Mouse (Mus musculus): ENCODE data around the gene Adk.
"Not testable (repeated sequence)": the region's sequence is repeated elsewhere in the genome, so short reads cannot be mapped to it uniquely, and the experiment has no call there.

Gene Adk

DNA sequence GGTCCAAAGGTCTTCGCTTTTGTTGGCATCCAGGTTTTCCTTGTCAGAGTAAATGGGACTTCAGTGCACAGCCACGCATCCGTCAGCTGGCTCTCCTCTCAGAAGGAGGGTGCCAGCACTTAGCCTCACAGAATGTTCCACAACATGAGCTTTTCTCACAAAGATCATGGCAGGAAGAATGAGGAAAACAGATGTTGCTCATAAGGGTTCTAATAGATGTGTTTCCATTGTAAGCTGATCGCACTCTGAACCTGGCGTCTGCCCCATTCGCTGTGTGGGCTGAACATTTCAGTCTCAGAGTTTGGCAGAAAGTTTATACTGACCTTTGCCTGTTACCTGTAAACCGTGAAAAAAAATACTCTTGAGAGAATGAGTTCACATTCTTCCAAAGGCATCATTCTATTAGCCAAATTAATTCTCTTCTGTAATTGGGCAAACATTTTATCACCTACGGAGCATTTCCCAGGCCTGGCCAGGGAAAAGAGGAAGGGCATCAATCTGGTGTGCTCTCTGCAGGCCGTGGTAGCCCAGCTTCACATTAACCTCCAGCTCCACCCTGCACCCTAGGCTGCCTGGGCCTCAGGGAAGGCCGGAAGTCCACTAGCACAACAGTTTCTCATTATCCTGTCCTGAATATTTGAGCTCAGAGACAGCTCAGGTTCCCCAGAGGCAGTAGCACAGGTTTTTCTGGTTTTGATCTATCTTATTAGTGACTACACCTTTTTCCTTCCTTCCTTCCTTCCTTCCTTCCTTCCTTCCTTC lies 389.6 kb downstream of the Adk start:
- no peak for DNase-seq

- no peak for DNase-seq
Observed at GRCm38 (mm10) chr14:21452581-21452980, 400.2 kb downstream of the Adk start.

GRCm38 (mm10) chr14:21453896-21454295 lies 401.5 kb downstream of the Adk start:
- no peak for DNase-seq

- no peak for DNase-seq
Observed at GRCm38 (mm10) chr14:21455654-21456350, 403.4 kb downstream of the Adk start.

GRCm38 (mm10) chr14:21456526-21456925 lies 404.2 kb downstream of the Adk start:
- no peak for DNase-seq

DNA sequence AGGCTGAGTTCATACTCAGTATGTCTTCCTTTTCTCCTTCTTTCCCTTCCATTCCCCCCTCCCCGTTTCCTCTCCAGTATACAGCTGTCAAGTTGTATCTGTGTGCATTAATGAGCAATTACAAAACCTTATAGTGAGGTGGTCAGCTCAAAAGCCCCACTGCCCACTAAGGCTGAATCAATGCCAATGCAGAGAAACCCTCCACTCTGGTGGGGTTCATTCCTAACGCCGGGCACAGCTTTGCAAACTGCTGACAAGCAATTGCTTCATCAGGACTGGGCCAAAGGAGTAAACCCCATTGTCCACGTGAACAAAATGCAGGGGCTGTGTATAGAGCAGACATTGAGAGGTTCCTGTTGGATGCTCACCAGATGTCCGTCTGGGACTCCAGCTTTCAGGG lies 405.5 kb downstream of the Adk start:
- DNase-seq: no peak

- no peak for DNase-seq
Observed at GRCm38 (mm10) chr14:21458696-21459095, 406.3 kb downstream of the Adk start.

- peak; percentile 8 for DNase-seq
Observed at GRCm38 (mm10) chr14:21459163-21459562, 406.8 kb downstream of the Adk start.

GRCm38 (mm10) chr14:21462398-21462797 lies 410.0 kb downstream of the Adk start:
- DNase-seq: no peak

- no peak for DNase-seq
Observed at GRCm38 (mm10) chr14:21463117-21463712, 410.8 kb downstream of the Adk start.

DNA sequence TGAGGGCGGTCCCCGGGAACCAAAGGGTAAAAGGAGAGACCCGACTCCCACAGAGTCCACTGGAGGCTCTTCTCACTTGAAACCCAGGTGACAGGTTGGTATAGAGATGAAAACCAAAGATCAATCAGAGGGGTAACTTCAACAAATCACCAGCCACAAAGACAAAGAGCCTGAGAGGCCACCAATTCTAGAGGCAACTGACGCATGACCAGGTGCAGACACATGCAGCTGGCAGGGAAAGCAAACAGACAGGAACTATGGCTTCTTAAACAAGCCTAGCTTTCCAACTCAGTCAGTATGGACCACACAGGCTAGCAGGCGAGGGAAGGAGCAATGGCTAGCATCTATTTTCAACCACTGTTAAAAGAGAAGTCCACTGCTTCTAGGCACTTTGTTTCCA lies 418.0 kb downstream of the Adk start:
- DNase-seq: no peak

- DNase-seq: no peak
Observed at GRCm38 (mm10) chr14:21471975-21472374, 419.6 kb downstream of the Adk start.

- DNase-seq: not testable (repeated sequence)
Observed at GRCm38 (mm10) chr14:21474593-21475132, 422.3 kb downstream of the Adk start.

GRCm38 (mm10) chr14:21477181-21477580 lies 424.8 kb downstream of the Adk start:
- no peak for DNase-seq

DNA sequence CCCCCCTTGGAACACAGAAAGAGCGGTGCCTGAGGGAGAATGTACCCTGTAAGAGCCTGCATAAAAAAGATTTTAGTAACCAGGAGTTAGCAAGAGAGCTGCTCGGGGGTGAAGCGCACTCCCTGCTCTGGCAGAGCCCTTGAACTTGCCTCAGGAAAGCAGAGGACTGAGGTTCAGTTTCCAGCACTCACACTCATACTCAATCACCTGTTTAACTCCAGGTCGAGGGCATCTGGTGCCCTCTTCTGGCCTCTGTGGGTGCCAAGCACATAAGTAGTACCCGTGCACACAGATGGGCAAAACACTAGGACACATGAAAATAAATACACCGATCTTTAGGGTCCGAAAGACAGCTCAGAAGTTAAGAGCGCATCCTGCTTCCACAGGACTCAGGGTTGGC lies 427.2 kb downstream of the Adk start:
- no peak for DNase-seq

DNA sequence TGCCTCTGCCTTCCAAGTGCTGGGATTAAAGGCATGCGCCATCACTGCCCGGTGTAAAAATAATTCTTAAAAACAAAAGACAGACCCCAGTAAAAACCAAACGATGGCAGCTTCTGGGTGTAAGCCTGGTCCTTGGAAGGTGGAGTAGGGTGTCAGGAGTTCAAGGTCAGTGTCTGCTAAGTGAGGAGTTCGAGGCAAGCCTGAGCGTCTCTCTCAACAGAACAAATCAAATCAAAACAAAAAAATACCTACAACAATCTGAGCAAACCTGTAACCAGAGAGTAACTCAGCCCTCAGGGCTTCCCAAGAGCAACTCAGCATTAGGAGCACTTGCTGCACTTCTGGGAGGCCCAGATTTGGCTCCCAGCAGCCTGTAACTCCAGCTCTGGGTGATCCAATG lies 427.8 kb downstream of the Adk start:
- DNase-seq: no peak

- DNase-seq: no peak
Observed at GRCm38 (mm10) chr14:21481231-21481630, 428.9 kb downstream of the Adk start, which contains the start of gene Kat6b. Kat6b (plus strand) TSS chr14:21481434.

DNA sequence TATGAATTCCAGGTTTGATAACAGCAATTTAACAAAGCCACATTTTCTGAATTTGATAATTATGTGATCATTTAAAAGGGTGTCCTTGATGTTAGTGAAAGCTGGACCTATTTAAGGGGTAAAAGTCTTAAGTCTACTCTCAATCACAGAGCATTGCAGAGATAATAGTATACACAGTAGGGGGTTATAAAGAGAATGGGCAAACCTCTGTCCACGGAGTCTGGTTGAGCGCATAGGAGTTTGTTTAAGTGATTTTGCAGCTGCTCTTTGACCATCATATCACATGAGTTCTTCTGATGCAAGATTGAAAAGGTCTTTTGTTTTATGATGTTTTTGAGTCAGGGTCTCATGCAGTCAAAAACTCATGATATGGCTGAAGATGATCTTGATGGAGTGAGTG lies 431.8 kb downstream of the Adk start:
- no peak for DNase-seq

- no peak for DNase-seq
Observed at GRCm38 (mm10) chr14:21484693-21485092, 432.3 kb downstream of the Adk start.

GRCm38 (mm10) chr14:21485961-21486520 lies 433.7 kb downstream of the Adk start:
- no peak for DNase-seq

GRCm38 (mm10) chr14:21487135-21487534 lies 434.8 kb downstream of the Adk start:
- DNase-seq: not testable (repeated sequence)

DNA sequence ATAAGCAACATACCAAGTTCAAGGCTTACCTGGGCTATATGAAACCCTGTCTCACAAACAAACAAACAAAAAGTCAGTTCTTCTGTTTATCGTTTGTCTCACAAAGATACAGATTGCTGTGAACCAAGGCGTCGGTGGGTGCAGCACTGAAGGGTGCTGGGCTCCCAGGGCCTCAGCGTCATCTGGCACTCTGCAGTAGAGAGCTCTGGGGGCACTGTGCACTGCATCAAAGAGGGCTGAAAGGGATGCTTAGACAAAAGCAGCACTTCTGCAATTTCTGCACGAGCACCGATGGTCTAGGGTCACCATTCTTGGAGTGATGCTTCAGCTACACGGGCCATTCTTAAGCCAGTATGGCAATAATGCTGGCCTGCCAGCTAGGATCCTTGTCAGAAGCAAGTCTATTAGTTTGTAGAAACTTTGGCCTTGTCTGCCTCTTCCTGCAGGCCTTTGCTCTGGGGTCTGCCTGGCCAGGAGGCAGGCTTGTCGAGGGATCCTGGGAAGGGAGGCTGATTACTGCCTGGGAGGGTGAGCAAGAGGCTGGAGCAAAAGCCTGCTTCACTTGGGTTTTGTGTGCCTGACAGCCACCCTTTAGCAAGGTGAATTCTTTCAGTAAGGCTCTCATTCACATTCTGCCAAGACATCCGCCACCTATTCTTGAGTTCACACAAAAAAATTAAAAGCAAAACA lies 436.2 kb downstream of the Adk start:
- not testable (repeated sequence) for DNase-seq

GRCm38 (mm10) chr14:21489116-21489485 lies 436.7 kb downstream of the Adk start:
- DNase-seq: no peak

All from cerebellum, adult 8-10 months (tissue).